Mouse (Mus musculus) left cerebral cortex, adult 18-20 months (tissue): Measurements from ENCODE around the gene Itprip. TPM values are rescaled to one million over a fixed set of nuclear protein-coding genes. Genes with fewer than 3 reads are reported as not detected.

ENCODE experiments used
- DNase-seq, 2 experiments: peaks; one replicate each; pipeline ENCODE4 v3.0.0; 2021 to 2022; ENCODE audit warnings: low spot score in 2 of 2, mixed read lengths in 1 of 2
- total RNA-seq, 2 experiments: library from RNA; stranded (reverse); gene quantifications; 2 replicates each; pipeline ENCODE4 v1.2.3; 2021

Gene Itprip
- total RNA-seq, 2 experiments from 2014 or later, result 1.1 to 1.3 TPM

- DNase-seq, result no peak
Observed at GRCm38 (mm10) chr19:47915251-47915650, 3.8 kb downstream of the Itprip start.

DNA sequence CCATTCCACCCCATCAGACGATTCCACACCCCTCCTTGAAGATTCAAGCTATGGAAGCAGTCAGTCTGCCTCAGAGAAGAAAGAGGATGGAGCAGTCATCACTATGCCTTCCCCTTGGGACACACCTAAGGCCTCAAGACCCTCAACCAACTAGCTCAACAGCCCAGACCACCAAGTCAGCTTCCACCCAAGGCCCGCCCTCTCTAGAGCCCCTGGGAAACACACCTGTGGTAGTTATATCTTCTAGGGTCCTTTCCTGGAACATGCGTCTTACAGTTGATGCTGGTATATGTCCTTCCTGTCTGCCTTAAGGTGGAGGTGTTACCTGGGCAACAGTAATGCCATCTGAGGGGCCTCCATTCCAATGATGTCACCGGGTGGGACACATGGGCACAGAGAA lies 4.9 kb downstream of the Itprip start:
- DNase-seq, result no peak

GRCm38 (mm10) chr19:47913344-47913743 lies 5.8 kb downstream of the Itprip start:
- no peak for DNase-seq

GRCm38 (mm10) chr19:47910751-47911150 lies 8.3 kb downstream of the Itprip start:
- no peak for DNase-seq

- DNase-seq, result no peak
Observed at GRCm38 (mm10) chr19:47910117-47910618, 8.9 kb downstream of the Itprip start.

DNA sequence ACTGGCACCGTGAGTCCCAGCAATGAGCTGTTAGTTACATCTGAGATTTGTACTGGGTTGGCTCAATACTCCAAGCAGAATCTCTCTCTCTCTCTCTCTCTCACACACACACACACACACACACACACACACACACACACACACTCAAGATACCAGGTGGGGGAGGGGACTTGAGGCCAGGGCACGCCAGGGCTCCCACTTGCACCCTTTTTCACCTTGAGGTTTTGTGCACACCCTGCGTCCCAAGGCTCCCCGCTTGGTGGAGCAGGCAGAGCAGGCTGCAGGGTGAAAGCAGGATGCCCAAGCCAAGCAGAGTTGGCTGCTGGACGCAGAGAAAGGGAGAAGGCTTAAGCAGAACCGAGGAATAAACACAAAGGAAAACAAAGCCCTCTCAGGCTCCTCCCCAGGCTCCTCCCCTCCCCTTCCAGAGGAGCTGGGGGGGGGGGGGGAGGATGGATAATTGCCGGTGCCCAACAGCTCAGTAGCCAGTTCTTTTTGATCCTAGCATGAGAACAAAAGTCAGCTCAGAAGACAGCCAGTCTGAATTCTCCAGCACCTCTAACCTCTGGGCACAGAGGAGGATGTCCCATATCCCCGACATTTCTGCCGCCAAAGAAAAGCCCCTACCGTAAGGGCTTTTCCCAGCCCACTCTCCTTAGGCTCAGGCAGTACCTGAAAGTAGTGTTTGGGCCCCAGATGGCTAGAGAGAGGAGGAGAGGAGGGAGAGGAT lies 9.5 kb downstream of the Itprip start:
- DNase-seq, result no peak

- no peak for DNase-seq
Observed at GRCm38 (mm10) chr19:47908961-47909371, 10.1 kb downstream of the Itprip start.

DNA sequence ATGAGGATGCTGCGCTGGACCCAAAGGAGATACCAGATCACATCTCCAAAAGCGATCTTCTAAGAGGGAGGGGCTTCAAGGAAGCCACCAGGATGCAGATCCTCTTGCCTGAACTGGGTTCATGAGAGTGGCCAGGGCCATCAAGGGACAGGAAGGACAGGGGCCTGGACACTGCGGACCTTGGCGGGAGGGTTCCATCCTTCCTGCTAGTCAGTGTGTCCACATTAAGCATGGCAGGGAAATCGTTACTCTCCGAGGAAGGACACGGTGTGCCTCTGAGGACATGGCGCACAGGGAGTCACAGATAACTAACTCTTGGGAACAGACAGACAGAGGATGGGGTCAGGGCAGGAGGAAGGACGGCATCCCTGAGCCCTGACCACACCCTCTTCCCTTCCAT lies 11.5 kb downstream of the Itprip start:
- DNase-seq, result no peak

DNA sequence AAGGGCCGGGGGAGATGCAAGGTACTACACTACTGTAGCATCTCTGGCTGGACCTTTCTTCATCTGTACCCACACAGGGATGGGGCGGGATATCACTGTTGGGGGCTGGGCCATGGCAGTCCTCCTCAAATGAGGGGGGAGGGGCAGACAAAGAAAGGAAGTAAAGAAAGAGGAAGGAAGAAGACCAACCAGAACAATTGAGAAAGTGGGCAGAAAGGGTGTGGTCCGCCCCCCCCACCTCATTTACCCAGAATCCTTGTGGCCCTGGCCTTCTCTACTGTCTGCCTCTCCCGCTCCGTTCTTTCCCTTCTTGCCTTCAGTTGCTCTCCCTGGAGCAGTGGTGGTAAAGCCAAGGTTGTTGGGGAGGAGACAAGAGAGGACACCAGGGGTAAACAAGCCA lies 13.5 kb downstream of the Itprip start:
- DNase-seq, result no peak

- no peak for DNase-seq
Observed at GRCm38 (mm10) chr19:47905081-47905480, 14.0 kb downstream of the Itprip start.

DNA sequence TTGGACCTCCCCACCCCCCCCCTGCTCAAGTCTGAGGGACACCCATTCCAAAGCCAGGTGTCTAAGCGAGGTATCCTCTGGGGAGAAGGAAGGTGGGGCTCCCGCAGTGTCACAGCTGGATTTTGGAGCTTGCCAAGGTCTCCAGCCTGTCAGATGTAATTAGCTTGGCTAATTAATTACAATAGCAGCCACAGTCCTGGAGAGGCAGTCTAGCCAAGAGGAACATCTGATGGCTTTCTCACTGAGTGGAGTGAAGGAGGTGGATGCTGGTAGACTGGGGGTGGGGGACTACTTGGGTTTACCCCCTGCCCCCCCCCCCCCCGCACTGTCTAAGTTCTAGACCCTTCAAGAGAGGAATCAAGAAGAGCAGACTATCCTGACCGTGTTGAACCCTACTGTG lies 15.4 kb downstream of the Itprip start:
- no peak for DNase-seq

GRCm38 (mm10) chr19:47902316-47903201 lies 16.5 kb downstream of the Itprip start:
- no peak for DNase-seq

- DNase-seq, result no peak
Observed at GRCm38 (mm10) chr19:47900558-47900957, 18.5 kb downstream of the Itprip start.

DNA sequence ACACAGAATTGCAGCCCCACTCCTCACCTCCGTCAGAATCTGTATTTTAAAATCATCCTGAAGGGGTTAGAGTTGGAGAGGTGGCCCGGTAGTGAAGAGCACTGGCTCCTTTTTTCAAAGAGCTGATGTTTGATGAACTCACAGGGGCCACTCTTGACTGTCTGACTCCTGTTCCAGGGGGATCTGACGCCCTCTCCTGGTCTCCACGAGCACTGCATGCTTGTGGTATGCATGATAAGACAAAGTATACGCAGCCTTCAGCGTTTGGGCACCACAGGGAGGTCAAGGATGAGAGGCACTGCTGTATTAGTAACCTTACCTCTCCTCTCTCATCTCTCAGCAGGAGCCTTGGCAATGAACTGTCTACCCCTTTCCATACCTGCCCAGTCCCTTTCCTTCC lies 19.1 kb downstream of the Itprip start:
- DNase-seq, result no peak

DNA sequence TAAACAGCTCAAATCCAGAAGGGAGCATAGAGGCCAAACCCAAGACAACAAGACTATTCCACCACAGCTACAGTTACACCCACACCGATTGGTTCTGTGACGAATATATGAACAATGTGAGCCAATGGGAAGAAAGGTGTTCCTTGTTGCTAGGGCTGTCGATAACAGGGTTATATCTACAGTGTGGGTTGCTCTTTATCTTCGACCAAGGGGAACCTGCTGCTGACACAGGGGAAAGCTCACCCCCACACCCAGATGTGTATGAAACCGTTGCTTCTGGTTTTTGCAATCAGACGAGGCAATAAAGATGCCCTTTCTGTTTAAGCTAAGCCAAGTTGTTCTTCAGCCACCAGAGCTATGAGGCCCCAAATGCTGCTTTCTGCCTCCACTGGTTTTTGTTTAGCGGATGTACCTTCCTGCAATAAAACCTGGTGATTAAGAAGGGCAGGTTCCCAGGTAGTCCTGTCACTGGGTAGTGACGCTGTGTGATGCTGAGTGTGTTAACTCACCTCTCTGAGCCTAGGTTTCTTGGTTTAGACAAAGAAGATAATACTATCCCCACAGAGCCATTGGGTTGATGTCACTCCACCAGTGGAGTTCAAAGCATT lies 20.5 kb downstream of the Itprip start:
- DNase-seq, result no peak

GRCm38 (mm10) chr19:47893092-47893491 lies 26.0 kb downstream of the Itprip start:
- no peak for DNase-seq

DNA sequence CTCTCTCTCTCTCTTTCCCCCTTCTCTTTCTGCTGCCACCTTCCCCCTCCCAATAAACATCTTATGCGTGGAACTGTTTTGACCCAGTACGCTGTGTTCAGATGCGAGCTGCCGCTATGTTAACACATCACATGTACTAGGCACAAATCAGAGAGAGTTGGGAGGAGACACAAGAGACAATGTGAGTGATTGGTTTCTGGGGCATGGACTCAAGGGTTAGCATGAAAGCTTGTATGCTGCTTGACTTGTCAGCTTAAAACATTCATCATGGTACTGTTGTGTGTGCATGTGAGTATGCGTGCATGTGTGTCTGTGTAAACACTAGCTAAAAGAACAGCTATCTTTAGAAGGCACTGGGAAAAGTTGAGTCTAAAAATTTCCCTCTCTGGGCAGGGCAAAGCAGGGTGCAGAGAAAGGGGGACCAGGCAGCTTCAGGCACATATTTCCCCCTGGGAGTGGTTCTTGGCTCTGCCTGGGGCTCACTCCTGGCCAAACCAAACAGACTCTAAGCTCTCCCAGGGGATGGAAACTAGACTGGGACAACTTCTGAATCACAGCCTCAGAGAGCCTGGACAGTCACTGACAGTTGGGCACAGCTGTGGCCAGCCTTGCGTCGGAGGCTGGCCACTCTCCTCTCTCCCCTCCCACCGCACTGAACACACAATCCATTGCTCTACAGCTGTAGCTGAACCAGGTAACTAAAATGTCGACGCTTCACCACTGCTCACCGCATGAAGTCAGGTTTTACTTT lies 27.4 kb downstream of the Itprip start:
- DNase-seq, result no peak

- DNase-seq, result no peak
Observed at GRCm38 (mm10) chr19:47890489-47891130, 28.5 kb downstream of the Itprip start.

- no peak for DNase-seq
Observed at GRCm38 (mm10) chr19:47888037-47888436, 31.1 kb downstream of the Itprip start.

GRCm38 (mm10) chr19:47887417-47887816 lies 31.7 kb downstream of the Itprip start:
- no peak for DNase-seq

DNA sequence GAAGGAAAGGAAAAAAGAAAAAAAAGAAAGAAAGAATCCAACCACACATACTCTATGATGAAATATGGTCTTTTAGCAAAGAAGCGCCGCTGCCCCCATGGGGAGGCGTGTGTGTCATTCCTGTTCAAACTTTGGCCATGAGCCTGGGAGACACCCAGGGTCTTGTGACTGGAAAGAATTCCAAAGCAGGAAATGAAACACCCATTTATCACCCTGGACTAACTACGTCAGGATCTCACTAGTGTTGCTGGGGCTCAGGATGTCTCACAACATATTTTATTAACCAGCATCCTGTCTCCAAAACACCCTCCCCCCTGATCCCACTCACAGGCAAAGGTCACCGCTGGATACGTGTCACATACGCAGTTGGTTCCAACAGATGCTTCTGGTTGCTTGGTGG lies 32.5 kb downstream of the Itprip start:
- no peak for DNase-seq
